Mouse (Mus musculus) brain, embryonic 14.5 days (tissue): ENCODE data around the gene Wfdc3. TPM values are rescaled to one million over a fixed set of nuclear protein-coding genes. Genes with fewer than 3 reads are reported as not detected.

ENCODE experiments used
- DNase-seq: peaks from one replicate; pipeline ENCODE4 v3.0.0-alpha.2; 2011; ENCODE audit warnings: low read depth
- CTCF ChIP-seq: fragments of 200-500 bp; IDR thresholded peaks from 2 replicates; pipeline ENCODE4 v1.5.1; 2012; ENCODE audit warnings: inconsistent platforms, mild to moderate bottlenecking, moderate library complexity, borderline replicate concordance; ENCODE audit not compliant: insufficient read depth, insufficient read length; ENCODE audit errors: extremely low read depth
- POLR2A ChIP-seq: fragments of 200-500 bp; IDR thresholded peaks from 2 replicates; pipeline ENCODE4 v1.6.1; 2012; ENCODE audit warnings: mild to moderate bottlenecking, inconsistent platforms, borderline replicate concordance; ENCODE audit not compliant: poor library complexity, insufficient read depth, insufficient read length, severe bottlenecking; ENCODE audit errors: extremely low read depth
- polyA plus RNA-seq: library from polyadenylated mRNA; depleted of rRNA; stranded (reverse); fragments of >200 nt; gene quantifications from 2 replicates; pipeline ENCODE4 v1.2.3, GENCODE M21; 2012

Wfdc3 gene
- polyA plus RNA-seq, 1 experiment: 0.94 TPM

DNA sequence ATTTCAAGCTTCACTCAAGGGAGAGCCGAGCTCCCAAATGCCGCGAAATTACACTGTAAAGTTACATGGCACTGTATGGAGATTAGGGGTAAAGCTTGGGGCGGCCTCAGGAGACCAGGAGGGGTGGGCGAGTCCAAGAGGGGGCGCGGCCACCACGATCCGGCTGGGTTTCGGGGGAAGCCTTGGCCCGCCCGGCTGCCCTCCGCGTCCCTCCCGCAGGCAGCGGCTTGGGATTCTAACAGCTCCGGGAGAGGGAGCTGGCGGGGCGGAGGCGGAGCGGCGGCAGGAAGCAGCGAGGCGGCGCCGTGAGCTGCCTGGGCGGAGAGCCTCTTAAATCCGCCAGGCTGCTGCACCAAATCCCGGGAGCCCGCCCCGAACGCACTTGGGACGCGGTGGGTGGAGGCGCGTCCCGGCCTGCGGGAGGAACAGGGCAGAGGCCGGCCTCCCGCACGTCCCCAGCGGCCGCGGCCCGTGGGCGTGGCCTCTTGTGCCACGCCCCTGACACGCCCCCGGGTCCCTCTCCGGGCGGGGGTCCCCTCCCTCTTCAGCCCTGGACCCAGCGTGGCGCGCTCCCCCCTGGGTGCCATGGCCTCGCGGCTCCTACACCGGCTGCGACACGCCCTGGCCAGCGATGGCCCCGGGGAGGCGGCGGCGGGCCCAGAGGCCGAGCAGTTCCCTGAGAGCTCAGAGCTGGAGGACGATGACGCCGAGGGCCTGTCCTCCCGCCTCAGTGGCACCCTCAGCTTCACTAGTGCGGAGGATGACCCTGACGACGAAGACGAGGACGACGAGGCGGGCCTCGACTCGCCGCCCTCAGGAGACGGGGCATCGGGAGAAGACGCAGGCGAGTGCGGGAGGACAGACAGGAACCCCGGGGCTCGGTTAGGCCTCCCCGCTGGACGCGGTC is 40.0 kb upstream of the Wfdc3 start, which contains the start of gene Snx21:
Gene Snx21 (plus strand): TSS at position 343 of the 907 bp plus-strand sequence.
- TF ChIP-seq POLR2A: peak; percentile 36; the same call in 1 of the 2 replicates
- TF ChIP-seq CTCF: peak; percentile 9; the same call in 1 of the 2 replicates
- DNase-seq: peak; percentile 92

DNA sequence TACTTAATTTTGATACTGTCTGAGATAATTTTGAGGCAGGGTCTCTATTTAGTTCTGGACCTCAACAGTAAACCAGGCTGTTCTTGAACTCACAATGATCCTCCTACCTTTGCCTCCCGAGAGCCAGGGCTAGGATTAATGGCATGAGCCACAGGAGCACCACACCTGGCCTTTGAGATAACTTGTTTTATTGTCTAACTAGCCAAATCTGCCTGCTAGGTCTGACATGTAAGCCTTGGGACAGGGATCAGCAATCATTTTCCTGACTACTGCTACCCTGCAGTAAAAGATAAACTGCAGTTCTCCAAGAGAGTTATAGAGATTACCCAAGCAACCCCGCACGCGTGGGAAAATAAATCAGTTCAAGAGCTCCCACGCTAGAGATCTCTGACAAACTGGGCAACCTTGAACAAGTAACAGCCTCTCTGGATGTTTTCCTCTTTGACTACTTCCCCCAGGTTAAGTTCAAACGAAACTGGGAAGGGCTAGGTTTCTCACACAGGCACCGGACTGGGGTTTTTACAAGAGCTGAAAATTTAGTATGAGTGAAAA is 39.2 kb upstream of the Wfdc3 start:
- no peak for DNase-seq
- no peak for TF ChIP-seq CTCF
- no peak for TF ChIP-seq POLR2A

DNA sequence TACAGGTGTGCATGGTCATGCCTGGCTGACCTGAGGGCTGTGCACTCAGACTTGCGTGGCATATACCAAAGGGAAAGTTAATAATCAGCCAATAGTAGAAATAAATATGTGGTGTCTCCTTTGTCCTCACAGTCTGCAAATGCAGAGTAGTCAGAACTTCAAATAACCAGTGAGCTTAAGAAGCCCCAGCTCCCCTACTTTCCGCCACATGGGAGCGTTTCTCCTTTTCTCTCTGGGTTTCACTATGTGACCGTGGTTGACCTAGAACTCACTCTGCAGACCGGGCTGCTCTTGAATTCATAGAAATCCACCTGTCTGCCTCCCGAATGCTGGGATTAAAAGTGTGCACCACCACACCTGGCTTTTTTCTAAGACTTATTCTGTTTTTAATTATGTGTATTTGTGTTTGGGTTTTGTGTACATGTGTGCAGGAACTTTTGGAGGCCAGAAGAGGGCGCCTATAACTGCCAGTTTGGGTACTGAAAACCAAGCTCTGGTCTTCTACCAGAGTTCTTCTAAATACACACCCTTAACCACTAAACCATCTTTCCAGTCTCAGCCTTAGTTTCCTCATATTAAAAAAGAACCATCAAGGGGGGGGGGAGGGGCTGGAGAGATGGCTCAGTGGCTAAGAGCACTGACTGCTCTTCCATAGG is 38.3 kb upstream of the Wfdc3 start:
- TF ChIP-seq POLR2A (no peak), CTCF (peak; percentile 24; the same call in 1 of the 2 replicates)
- DNase-seq: peak; percentile 23

- TF ChIP-seq CTCF (no peak), POLR2A (no peak)
- no peak for DNase-seq
These were observed 36.1 kb upstream of the Wfdc3 start for GRCm38 (mm10) chr2:164781876-164782275.

GRCm38 (mm10) chr2:164779481-164780086 is 33.9 kb upstream of the Wfdc3 start, which contains the start of gene Tnnc2:
Tnnc2 (minus strand) TSS chr2:164779967.
- TF ChIP-seq CTCF (no peak), POLR2A (no peak)
- DNase-seq: no peak

GRCm38 (mm10) chr2:164778809-164779208 is 33.1 kb upstream of the Wfdc3 start:
- TF ChIP-seq CTCF: no peak
- no peak for TF ChIP-seq POLR2A
- DNase-seq: no peak

DNA sequence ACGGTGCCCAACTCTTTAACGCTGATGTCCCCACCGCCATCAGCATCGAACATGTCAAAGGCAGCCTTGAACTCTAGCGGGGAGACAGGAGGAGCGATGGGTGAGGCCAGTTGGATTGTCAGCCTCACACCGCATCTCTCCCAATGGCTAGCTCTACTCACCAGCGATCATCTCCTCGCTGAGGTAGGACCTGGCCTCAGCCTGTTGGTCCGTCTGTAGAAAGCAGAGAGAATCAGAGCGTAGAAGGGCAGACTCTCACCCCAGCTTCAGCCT is 32.2 kb upstream of the Wfdc3 start:
- TF ChIP-seq POLR2A (no peak), CTCF (no peak)
- DNase-seq: no peak

DNA sequence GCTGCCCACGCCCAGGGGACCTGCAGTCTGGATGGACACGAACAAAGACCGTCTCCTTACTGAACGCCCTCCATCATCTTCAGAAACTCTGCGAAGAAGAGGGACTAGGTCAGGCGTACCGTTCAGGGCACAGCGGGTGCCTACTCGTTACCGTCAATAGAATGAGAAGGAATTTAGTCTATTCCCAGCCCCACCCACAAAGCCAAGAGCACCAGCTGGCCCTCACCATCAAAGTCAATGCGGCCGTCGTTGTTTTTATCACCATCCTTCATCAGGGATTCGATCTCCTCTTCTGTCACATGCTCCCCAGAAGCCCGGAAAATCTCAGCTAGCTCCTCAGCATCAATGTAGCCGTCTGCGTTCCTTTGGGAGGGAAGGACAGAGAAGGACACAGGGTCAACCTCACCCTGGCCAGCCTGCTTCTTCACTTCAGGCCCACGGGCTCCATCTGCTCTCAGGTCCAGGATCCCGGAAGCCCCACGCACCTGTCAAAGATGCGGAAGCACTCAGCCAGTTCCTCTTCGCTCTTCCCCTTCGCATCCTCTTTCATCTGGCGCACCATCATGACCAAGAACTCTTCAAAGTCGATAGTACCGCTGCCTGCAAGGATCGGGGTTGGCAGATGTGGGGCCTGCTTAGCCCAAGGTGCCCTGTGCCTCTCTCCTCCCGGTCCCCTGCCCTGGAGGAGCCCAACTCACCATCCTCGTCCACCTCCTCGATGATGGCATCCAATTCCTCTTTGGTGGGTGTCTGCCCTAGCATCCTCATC is 31.7 kb upstream of the Wfdc3 start:
- DNase-seq: no peak
- TF ChIP-seq POLR2A (no peak), CTCF (no peak)

DNA sequence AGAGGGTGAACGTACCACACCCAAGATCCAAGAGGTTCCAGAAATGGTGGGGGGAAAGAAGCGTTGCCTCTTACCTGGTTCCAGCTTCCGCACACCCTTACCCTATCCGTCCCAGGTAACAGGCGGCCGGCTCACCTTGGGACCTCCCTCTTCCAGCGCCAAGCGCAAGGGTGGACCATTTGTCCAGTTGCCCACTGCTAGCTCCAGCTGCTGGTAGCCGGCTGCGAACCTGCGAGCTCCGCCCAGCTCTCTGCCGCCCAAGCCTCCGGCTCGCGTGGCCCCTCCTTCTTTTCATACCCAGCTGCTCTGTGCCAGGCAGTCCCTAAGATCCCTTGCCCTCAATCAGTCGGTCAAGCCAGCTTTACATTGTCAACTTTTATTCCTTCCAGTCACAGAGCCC is 31.1 kb upstream of the Wfdc3 start:
- DNase-seq: no peak
- no peak for TF ChIP-seq POLR2A
- TF ChIP-seq CTCF: no peak

DNA sequence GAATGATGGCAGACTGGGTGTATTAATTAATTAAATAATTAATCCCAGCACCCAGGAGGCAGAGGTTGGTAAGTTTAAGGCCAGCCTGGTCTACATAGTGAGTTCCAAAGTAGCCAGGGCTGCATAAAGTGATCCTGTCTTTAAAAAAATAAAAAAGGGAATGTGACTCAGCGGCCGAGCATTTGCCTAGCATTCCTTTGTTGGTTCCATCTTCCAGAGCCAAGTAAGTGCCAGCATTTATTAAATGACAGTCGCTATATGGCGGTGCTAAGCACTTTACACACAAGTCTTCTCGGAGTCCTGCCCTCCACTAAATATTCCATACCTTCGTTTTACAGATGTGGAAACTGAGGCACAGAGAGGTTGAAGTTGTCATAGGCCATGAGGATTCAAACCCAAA is 30.4 kb upstream of the Wfdc3 start:
- no peak for TF ChIP-seq CTCF
- no peak for TF ChIP-seq POLR2A
- DNase-seq: no peak

- no peak for TF ChIP-seq POLR2A
- TF ChIP-seq CTCF: no peak
These were observed 28.2 kb upstream of the Wfdc3 start for GRCm38 (mm10) chr2:164773989-164774364.

GRCm38 (mm10) chr2:164773229-164773988 is 27.7 kb upstream of the Wfdc3 start:
- DNase-seq: no peak
- TF ChIP-seq CTCF: no peak
- TF ChIP-seq POLR2A: no peak

More at GRCm38 (mm10) chr2:164773989-164774364, 28.2 kb upstream of the Wfdc3 start:
- DNase-seq: no peak
